Mouse (Mus musculus) frontal cortex, postnatal 36 days (tissue): ENCODE measurements at regions not wholly inside any gene's neighbourhood (a gene's known extent, or its start where the extent isn't known, plus 50 kb on each side); places are given as distances from the start of the nearest gene placed in this dataset.
A peak's percentile ranks its signal among the peaks of the same experiment; 100 is the strongest.
"Not testable (repeated sequence)": the region's sequence is repeated elsewhere in the genome, so short reads cannot be mapped to it uniquely, and the experiment has no call there.

ENCODE experiments used
- DNase-seq, 2 experiments: peaks; one replicate each; pipeline ENCODE4 v3.0.0; 2022; ENCODE audit warnings: low spot score in 2 of 2

- no peak for DNase-seq
These were observed 119.5 kb upstream of the Cpsf6 start for GRCm38 (mm10) chr10:117499177-117499863.

- no peak for DNase-seq
These were observed 118.7 kb upstream of the Cpsf6 start for GRCm38 (mm10) chr10:117498497-117498896.

DNA sequence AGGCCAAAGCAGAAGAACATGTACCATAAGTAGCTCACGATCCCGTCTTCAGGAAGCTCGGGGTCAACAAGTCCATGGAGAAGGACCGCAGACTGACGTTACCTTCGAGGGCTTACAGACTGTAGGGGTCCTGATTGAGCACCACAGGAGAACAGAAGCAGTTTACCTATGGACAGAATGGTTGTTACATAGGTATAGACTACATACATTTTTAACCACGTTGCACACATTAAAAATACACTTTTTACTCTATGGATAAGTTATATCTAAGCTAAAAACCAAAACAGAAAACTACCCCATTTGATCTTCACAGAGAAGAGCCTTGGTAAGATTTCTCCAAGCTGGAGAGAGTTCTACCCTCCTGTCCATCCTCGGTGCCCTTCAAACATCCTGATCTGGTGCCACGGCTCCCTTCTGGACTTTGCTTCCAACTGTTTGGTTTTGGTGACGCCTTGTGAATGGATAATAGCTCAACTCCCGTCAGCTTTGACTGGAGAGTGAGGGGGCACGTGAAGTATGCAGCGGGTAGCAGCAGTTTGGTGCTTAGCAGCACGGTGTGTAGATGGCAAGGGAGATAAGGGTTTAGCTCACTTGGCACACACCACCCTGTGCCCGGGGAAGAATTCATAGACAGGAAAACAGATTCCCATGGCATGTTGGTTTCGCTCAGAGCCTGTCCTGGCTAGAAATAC is 117.9 kb upstream of the Cpsf6 start:
- no peak for DNase-seq

GRCm38 (mm10) chr10:117497082-117497481 is 117.3 kb upstream of the Cpsf6 start:
- DNase-seq, result not testable (repeated sequence)

GRCm38 (mm10) chr10:117496064-117497011 is 116.5 kb upstream of the Cpsf6 start:
- peak in 1 of 2 experiments; percentile 4 for DNase-seq

- no peak for DNase-seq
These were observed 114.4 kb upstream of the Cpsf6 start for GRCm38 (mm10) chr10:117494171-117494701.

DNA sequence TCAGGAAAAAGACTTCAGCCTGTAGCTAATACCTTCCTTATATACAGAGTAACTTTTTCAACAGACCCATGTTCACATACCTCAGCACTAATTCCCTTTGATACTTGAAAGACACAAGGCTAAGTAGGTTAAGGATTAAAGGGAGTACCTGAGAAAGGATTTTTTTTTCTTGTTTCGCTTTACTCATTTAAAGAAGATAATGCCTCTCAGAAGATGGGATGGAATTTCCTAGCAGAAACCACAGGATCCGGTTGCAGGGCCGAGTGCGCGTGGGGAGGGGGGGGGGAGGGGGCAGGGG is 114.0 kb upstream of the Cpsf6 start:
- DNase-seq, result no peak

GRCm38 (mm10) chr10:117493091-117493823 is 113.4 kb upstream of the Cpsf6 start:
- no peak for DNase-seq

GRCm38 (mm10) chr10:117492391-117492990 is 112.7 kb upstream of the Cpsf6 start:
- no peak for DNase-seq

- DNase-seq, result no peak
These were observed 111.9 kb upstream of the Cpsf6 start for GRCm38 (mm10) chr10:117491711-117492110.

DNA sequence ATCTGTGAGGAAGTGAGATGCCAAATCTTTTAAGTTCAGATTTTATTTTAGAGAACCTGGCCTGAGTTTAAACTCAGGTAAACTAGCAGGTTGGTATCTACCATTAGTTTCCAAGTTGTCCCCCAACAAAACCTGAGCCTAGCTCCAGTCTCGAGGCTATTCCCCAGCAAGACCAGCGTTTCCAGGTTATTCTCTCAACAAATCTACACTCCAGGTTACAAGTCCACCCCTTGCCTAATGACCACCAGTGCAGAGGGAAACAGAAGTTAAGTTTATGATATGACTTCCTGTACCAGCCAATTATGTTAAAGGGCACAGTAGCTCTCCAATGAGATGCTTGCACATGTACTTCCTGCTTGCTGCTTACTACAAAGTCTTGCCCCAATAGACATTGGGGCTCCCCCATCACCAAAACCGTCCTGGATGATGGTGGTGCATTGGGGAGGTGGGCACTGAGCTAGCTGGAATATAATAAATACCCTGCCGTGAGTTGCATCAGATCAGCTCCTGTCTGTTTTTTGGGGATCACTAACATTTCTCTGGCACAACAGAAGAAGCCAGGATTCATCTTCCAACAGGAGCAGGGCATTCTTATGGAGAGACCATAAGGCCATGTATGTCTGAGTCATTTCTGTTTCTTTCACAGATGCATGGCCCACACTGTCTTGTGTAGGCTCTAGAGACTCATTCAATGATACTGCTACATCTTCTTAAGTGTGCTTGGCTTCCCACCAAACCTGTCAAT is 111.2 kb upstream of the Cpsf6 start:
- no peak for DNase-seq

- no peak for DNase-seq
These were observed 103.3 kb upstream of the Cpsf6 start for GRCm38 (mm10) chr10:117483091-117483600.

GRCm38 (mm10) chr10:117482361-117482760 is 102.5 kb upstream of the Cpsf6 start:
- DNase-seq, result no peak

GRCm38 (mm10) chr10:117481341-117481990 is 101.7 kb upstream of the Cpsf6 start:
- no peak for DNase-seq

DNA sequence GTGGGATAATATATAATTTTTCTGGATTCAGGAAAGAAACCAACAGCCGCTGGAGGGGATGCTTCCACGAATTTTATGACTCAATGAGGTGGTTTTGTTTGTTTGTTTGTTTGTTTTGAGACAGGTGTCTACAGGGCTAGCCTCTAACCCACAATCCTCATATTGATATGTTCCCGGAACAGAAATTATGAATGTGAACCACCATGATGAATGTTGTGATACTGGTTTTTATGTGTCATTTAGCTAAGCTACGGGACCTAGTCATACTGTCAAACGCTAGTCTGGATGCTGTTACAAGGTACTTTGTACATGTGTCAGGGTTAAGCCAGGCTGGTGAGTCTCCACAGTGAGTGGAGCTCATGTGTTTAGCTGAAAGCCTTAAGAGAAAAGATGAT is 100.6 kb upstream of the Cpsf6 start:
- DNase-seq, result no peak

- no peak for DNase-seq
These were observed 100.1 kb upstream of the Cpsf6 start for GRCm38 (mm10) chr10:117479721-117480455.

DNA sequence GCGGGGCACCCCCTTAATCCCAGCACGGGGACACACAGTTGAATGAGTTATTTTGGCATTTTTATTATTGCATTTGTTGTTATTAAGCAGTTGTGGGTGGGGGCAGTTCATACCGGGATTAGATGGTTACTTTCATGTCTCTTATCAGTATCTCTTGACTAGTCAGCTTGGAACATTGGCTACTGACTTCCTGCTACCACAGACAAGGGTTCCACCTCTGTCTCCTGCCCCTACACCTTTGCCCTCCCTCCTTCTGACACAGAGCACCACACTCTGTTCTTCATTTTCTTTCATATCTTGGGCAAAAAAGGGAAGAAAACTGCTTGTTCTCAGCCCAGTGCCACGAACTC is 99.1 kb upstream of the Cpsf6 start:
- no peak for DNase-seq

DNA sequence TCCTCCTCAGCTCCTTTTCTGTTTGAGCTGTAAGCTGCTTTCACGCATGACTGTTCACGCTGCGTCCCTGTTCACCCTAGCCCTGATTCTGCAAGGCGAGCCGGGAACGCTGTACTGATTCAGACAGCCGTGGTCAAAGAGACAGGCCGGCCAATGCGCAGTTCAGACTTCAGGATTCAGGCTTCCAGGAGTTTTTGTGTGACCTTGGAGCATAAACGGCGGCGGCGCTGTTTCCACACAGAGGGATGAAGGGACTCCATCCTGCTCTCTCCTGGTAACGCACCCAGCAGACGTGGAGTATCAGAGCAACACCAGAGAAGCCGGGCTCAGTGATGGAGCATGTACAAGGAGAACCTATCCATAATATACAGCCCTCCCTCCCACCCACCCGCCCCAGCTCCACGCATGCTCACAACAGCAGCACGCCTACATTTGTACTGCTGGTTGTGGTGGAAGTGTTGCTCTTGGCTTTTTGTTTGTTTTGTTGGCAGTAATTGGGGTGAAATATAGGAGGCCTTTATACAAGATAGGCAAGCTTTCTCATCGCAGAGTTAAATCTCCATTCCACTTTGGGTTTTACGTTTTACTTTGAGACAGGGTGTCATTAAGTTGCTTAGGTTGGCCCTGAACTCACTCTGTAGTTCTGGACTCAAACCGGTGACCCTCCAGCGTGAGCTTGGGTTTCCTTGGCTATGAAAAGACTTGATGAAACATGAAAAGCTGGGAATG is 98.6 kb upstream of the Cpsf6 start:
- peak; percentile 33 to 40 for DNase-seq
